Mouse (Mus musculus) midbrain, embryonic 13.5 days (tissue): ENCODE results near the gene AA467197. TPM values are rescaled to one million over a fixed set of nuclear protein-coding genes. Genes with fewer than 3 reads are reported as not detected.

ENCODE experiments used
- ATAC-seq: fragments of 200-750 bp; cut with Nextera tagmentation; 2 replicates; pipeline ENCODE4 v1.8.0; 2017; ENCODE audit warnings: mild to moderate bottlenecking, moderate TSS enrichment, moderate library complexity
- H3K27ac ChIP-seq: fragments of 300-500 bp; sonication (generic); 2 replicates; pipeline ENCODE4 v1.5.1; 2015; ENCODE audit warnings: inconsistent platforms, mild to moderate bottlenecking, moderate library complexity
- H3K27me3 ChIP-seq: fragments of 300-500 bp; sonication (generic); 2 replicates; pipeline ENCODE4 v1.6.1; 2015; ENCODE audit warnings: mild to moderate bottlenecking, inconsistent platforms
- H3K36me3 ChIP-seq: fragments of 300-500 bp; sonication (generic); 2 replicates; pipeline ENCODE4 v1.6.1; 2015; ENCODE audit warnings: mild to moderate bottlenecking, inconsistent platforms
- H3K4me1 ChIP-seq: fragments of 300-500 bp; sonication (generic); replicated peaks from 2 replicates; pipeline ENCODE4 v1.6.1; 2015; ENCODE audit warnings: inconsistent platforms
- H3K4me2 ChIP-seq: fragments of 300-500 bp; sonication (generic); replicated peaks from 2 replicates; pipeline ENCODE4 v1.6.1; 2015; ENCODE audit warnings: moderate library complexity, mild to moderate bottlenecking, inconsistent platforms
- H3K4me3 ChIP-seq: fragments of 300-500 bp; sonication (generic); replicated peaks from 2 replicates; pipeline ENCODE4 v1.5.1; 2015; ENCODE audit warnings: mild to moderate bottlenecking, inconsistent platforms
- H3K9ac ChIP-seq: fragments of 300-500 bp; sonication (generic); replicated peaks from 2 replicates; pipeline ENCODE4 v1.6.1; 2015; ENCODE audit warnings: mild to moderate bottlenecking, inconsistent platforms
- H3K9me3 ChIP-seq: fragments of 300-500 bp; sonication (generic); 2 replicates; pipeline ENCODE4 v1.6.1; 2016; ENCODE audit warnings: mild to moderate bottlenecking, inconsistent platforms
- WGBS: fragments of 180-500 bp; shearing (Covaris S2); methylation state at CpG from one replicate; pipeline ENCODE4 v1.1.7; 2015; 5-methylcytosine and 5-hydroxymethylcytosine counted together
- polyA plus RNA-seq: library from polyadenylated mRNA; unstranded; fragments of >200 nt; fragmentation: Nextera tagmentation; extraction: Ambion mirVana; gene quantifications from 2 replicates; pipeline ENCODE4 v1.2.1, GENCODE M21; 2015

Gene AA467197
- 0.62 TPM in 1 of 2 replicates, not detected in the other for polyA plus RNA-seq

- no peak within 1 kb of the TSS for H3K27ac ChIP-seq
- H3K27me3 ChIP-seq: peaks cover 21% of the 10 kb centered on the region
- ATAC-seq: no peak
- H3K9ac ChIP-seq: peak within 1 kb of the TSS; percentile 61
- H3K36me3 ChIP-seq: peaks cover 13% of the 10 kb centered on the region
- WGBS: 78% methylated on average over 3 of the region's 3 CpGs
- peak within 1 kb of the TSS; percentile 44 for H3K4me3 ChIP-seq
- H3K9me3 ChIP-seq: no peaks in the 10 kb centered on the region
- H3K4me1 ChIP-seq: peaks cover 14% of the 10 kb centered on the region
- peak within 1 kb of the TSS; percentile 71 for H3K4me2 ChIP-seq
Observed at GRCm38 (mm10) chr2:122636686-122637085, at the start of gene AA467197. AA467197 (plus strand) TSS chr2:122636986.

GRCm38 (mm10) chr2:122587861-122588519 is 48.8 kb upstream of the AA467197 start:
- H3K27ac ChIP-seq: no peak overlapping the region
- no peaks in the 10 kb centered on the region for H3K36me3 ChIP-seq
- no peaks in the 10 kb centered on the region for H3K9me3 ChIP-seq
- WGBS: 84% methylated on average over 8 of the region's 8 CpGs
- H3K9ac ChIP-seq: no peak overlapping the region
- no peak overlapping the region for H3K4me2 ChIP-seq
- H3K27me3 ChIP-seq: no peaks in the 10 kb centered on the region
- no peak overlapping the region for H3K4me3 ChIP-seq
- ATAC-seq: no peak
- H3K4me1 ChIP-seq: no peaks in the 10 kb centered on the region

GRCm38 (mm10) chr2:122590351-122590750 is 46.4 kb upstream of the AA467197 start:
- no peaks in the 10 kb centered on the region for H3K27me3 ChIP-seq
- no peaks in the 10 kb centered on the region for H3K4me1 ChIP-seq
- no peak overlapping the region for H3K27ac ChIP-seq
- ATAC-seq: no peak
- H3K36me3 ChIP-seq: no peaks in the 10 kb centered on the region
- no peak overlapping the region for H3K4me2 ChIP-seq
- no peak overlapping the region for H3K4me3 ChIP-seq
- WGBS: 75% methylated on average over 1 of the region's 1 CpGs
- H3K9me3 ChIP-seq: no peaks in the 10 kb centered on the region
- H3K9ac ChIP-seq: no peak overlapping the region

GRCm38 (mm10) chr2:122591213-122591612 is 45.6 kb upstream of the AA467197 start:
- no peak for ATAC-seq
- no peak overlapping the region for H3K4me2 ChIP-seq
- WGBS: 79% methylated on average over 2 of the region's 2 CpGs

GRCm38 (mm10) chr2:122595461-122595860 is 41.3 kb upstream of the AA467197 start:
- 90% methylated on average over 16 of the region's 16 CpGs for WGBS
- Histone ChIP-seq H3K27ac (no peak overlapping the region), H3K4me3 (no peak overlapping the region), H3K36me3 (no peaks in the 10 kb centered on the region), H3K9me3 (no peaks in the 10 kb centered on the region), H3K9ac (no peak overlapping the region), H3K4me1 (no peaks in the 10 kb centered on the region), H3K4me2 (no peak overlapping the region), H3K27me3 (no peaks in the 10 kb centered on the region)
- no peak for ATAC-seq

More at GRCm38 (mm10) chr2:122591213-122591612, 45.6 kb upstream of the AA467197 start:
- Histone ChIP-seq H3K27me3 (no peaks in the 10 kb centered on the region), H3K4me3 (no peak overlapping the region), H3K9me3 (no peaks in the 10 kb centered on the region), H3K27ac (no peak overlapping the region), H3K9ac (no peak overlapping the region), H3K36me3 (no peaks in the 10 kb centered on the region), H3K4me1 (no peaks in the 10 kb centered on the region)

- no peaks in the 10 kb centered on the region for H3K36me3 ChIP-seq
- no peaks in the 10 kb centered on the region for H3K9me3 ChIP-seq
- no peak for ATAC-seq
- no peak overlapping the region for H3K27ac ChIP-seq
- no peak overlapping the region for H3K4me3 ChIP-seq
- 90% methylated on average over 2 of the region's 2 CpGs for WGBS
- H3K9ac ChIP-seq: no peak overlapping the region
- H3K4me2 ChIP-seq: no peak overlapping the region
- H3K27me3 ChIP-seq: no peaks in the 10 kb centered on the region
- no peaks in the 10 kb centered on the region for H3K4me1 ChIP-seq
Observed at GRCm38 (mm10) chr2:122599736-122600135, 37.0 kb upstream of the AA467197 start.

- WGBS: 90% methylated on average over 2 of the region's 2 CpGs
- ATAC-seq: no peak
- Histone ChIP-seq H3K4me2 (no peak overlapping the region), H3K27me3 (no peaks in the 10 kb centered on the region), H3K27ac (no peak overlapping the region), H3K9me3 (no peaks in the 10 kb centered on the region), H3K4me1 (no peaks in the 10 kb centered on the region), H3K9ac (no peak overlapping the region), H3K4me3 (no peak overlapping the region), H3K36me3 (no peaks in the 10 kb centered on the region)
Observed at GRCm38 (mm10) chr2:122601354-122601753, 35.4 kb upstream of the AA467197 start.

GRCm38 (mm10) chr2:122605829-122606228 is 31.0 kb upstream of the AA467197 start:
- Histone ChIP-seq H3K27ac (no peak overlapping the region), H3K4me3 (no peak overlapping the region), H3K9ac (no peak overlapping the region), H3K36me3 (no peaks in the 10 kb centered on the region), H3K4me2 (no peak overlapping the region), H3K9me3 (no peaks in the 10 kb centered on the region), H3K27me3 (no peaks in the 10 kb centered on the region), H3K4me1 (no peaks in the 10 kb centered on the region)
- WGBS: 76% methylated on average over 5 of the region's 5 CpGs
- ATAC-seq: no peak

GRCm38 (mm10) chr2:122608820-122609219 is 28.0 kb upstream of the AA467197 start:
- no peak overlapping the region for H3K9ac ChIP-seq
- no peak overlapping the region for H3K4me2 ChIP-seq
- H3K27ac ChIP-seq: no peak overlapping the region
- peaks cover 3% of the 10 kb centered on the region for H3K27me3 ChIP-seq
- no peak overlapping the region for H3K4me3 ChIP-seq
- 82% methylated on average over 9 of the region's 9 CpGs for WGBS
- no peak for ATAC-seq
- H3K4me1 ChIP-seq: no peaks in the 10 kb centered on the region
- H3K36me3 ChIP-seq: no peaks in the 10 kb centered on the region
- no peaks in the 10 kb centered on the region for H3K9me3 ChIP-seq

- 3% methylated on average over 48 of the region's 48 CpGs for WGBS
- Histone ChIP-seq H3K4me1 (no peaks in the 10 kb centered on the region), H3K9me3 (no peaks in the 10 kb centered on the region), H3K27me3 (peaks cover 3% of the 10 kb centered on the region), H3K27ac (no peak within 1 kb of the TSS), H3K36me3 (no peaks in the 10 kb centered on the region), H3K4me3 (peak within 1 kb of the TSS; percentile 59), H3K4me2 (peak within 1 kb of the TSS; percentile 71), H3K9ac (peak within 1 kb of the TSS; percentile 64)
- peak; percentile 98 for ATAC-seq
Observed at GRCm38 (mm10) chr2:122610746-122611653, 25.8 kb upstream of the AA467197 start, which contains the start of gene Gatm. Gatm (minus strand) TSS chr2:122611303.

- no peak overlapping the region for H3K9ac ChIP-seq
- peak overlapping the region; percentile 71 for H3K4me2 ChIP-seq
- no peaks in the 10 kb centered on the region for H3K4me1 ChIP-seq
- peak overlapping the region; percentile 59 for H3K4me3 ChIP-seq
- no peak for ATAC-seq
- peaks cover 3% of the 10 kb centered on the region for H3K27me3 ChIP-seq
- H3K9me3 ChIP-seq: no peaks in the 10 kb centered on the region
- WGBS: 87% methylated on average over 4 of the region's 4 CpGs
- no peak overlapping the region for H3K27ac ChIP-seq
- no peaks in the 10 kb centered on the region for H3K36me3 ChIP-seq
Observed at GRCm38 (mm10) chr2:122611654-122611973, 25.2 kb upstream of the AA467197 start.

- Histone ChIP-seq H3K27ac (no peak overlapping the region), H3K36me3 (no peaks in the 10 kb centered on the region), H3K4me1 (peaks cover 5% of the 10 kb centered on the region; the same call in 1 of the 2 replicates), H3K27me3 (peaks cover 3% of the 10 kb centered on the region), H3K9ac (no peak overlapping the region), H3K9me3 (no peaks in the 10 kb centered on the region), H3K4me2 (no peak overlapping the region), H3K4me3 (no peak overlapping the region)
- no peak for ATAC-seq
- WGBS: 50% methylated on average over 6 of the region's 6 CpGs
Observed at GRCm38 (mm10) chr2:122616237-122616636, 20.5 kb upstream of the AA467197 start.
